Mouse (Mus musculus) forebrain, embryonic 16.5 days (tissue): ENCODE results near the gene Itpr2. TPM values are rescaled to one million over a fixed set of nuclear protein-coding genes. Genes with fewer than 3 reads are reported as not detected.
A peak's percentile ranks its signal among the peaks of the same experiment; 100 is the strongest.

Source experiments
- ATAC-seq: fragments of 200-750 bp; cut with Nextera tagmentation; 2 replicates; pipeline ENCODE4 v1.8.0; 2017; ENCODE audit warnings: mild to moderate bottlenecking, moderate library complexity
- H3K27ac ChIP-seq: fragments of 300-500 bp; sonication (generic); 2 replicates; pipeline ENCODE4 v1.5.1; 2014; ENCODE audit warnings: low read length, control low read depth
- H3K27me3 ChIP-seq: fragments of 300-500 bp; sonication (generic); replicated peaks from 2 replicates; pipeline ENCODE4 v1.6.1; 2014; ENCODE audit warnings: low read length; ENCODE audit not compliant: control insufficient read depth, insufficient read depth
- H3K36me3 ChIP-seq: fragments of 300-500 bp; sonication (generic); 2 replicates; pipeline ENCODE4 v1.6.1; 2014; ENCODE audit not compliant: control insufficient read depth, insufficient read depth
- H3K4me1 ChIP-seq: fragments of 300-500 bp; sonication (generic); replicated peaks from 2 replicates; pipeline ENCODE4 v1.6.1; 2014; ENCODE audit warnings: low read length; ENCODE audit not compliant: control insufficient read depth, insufficient read depth
- H3K4me2 ChIP-seq: fragments of 300-500 bp; sonication (generic); 2 replicates; pipeline ENCODE4 v1.6.1; 2014; ENCODE audit warnings: mild to moderate bottlenecking, low read length, control low read depth
- H3K4me3 ChIP-seq: fragments of 300-500 bp; sonication (generic); replicated peaks from 2 replicates; pipeline ENCODE4 v1.5.1; 2014; ENCODE audit warnings: mild to moderate bottlenecking, low read length, control low read depth
- H3K9ac ChIP-seq: fragments of 300-500 bp; sonication (generic); replicated peaks from 2 replicates; pipeline ENCODE4 v1.6.1; 2014; ENCODE audit warnings: low read depth, low read length, control low read depth
- H3K9me3 ChIP-seq: fragments of 300-500 bp; sonication (generic); 2 replicates; pipeline ENCODE4 v1.6.1; 2016; ENCODE audit warnings: low read length; ENCODE audit not compliant: control insufficient read depth
- WGBS: fragments of 180-500 bp; shearing (Covaris S2); extraction: QIAGEN DNeasy Blood & Tissue Kit; methylation state at CpG from one replicate; pipeline ENCODE4 v1.1.7; 2014; 5-methylcytosine and 5-hydroxymethylcytosine counted together
- polyA plus RNA-seq: library from polyadenylated mRNA; unstranded; fragments of >200 nt; fragmentation: Nextera tagmentation; extraction: Ambion mirVana; gene quantifications from 2 replicates; pipeline ENCODE4 v1.2.1, GENCODE M21; 2015

Gene Itpr2
- 4.7 and 6.1 TPM in 2 replicates for polyA plus RNA-seq

DNA sequence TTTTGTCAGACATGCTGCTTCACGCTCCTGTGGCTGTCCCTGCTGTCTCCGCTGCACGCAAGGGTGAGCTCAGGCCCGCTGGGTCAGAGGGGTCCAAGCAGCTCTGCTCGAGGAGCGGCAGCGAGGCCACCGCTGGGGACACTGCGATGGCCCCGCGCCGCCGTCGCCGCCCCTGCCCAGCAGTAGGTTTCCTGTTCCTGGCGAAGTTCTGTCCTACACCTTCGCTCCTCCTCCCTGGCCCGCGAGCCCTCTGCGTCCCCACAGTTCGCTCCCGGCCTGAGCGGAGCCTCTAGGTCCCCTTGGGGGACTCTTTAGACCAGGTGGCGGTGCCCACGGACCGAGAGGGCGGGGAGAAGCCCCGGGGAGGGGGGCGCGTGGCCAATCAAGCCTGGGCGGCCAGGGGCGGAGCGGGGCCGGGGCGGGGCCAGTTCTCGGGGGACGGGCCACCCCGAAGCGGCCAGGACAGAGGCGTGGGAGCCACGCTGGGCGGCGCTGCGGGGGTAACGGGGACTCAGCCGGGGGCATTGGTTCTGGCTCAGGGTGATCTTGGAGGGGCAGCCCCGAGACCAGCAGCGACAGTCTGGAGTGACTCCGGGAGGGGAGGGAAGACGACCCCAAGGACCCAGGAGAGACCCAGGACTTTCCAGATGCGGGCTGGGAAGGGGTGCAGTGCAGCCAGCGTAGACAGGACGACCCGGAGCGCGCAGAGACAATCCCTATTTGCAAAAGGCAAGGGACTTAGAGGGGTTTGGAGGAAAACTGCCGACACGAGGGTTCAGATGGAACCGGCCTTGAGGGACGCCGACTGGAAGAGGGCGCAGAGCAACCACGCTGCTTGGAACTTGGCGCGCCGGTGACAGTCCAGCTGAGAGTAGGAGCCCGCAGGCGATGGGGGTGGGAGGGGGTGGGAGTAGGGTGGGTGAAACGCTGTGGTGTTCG lies at the start of gene Itpr2:
TSS of gene Itpr2 (minus strand) at position 358 of the 939 bp plus-strand sequence.
- Histone ChIP-seq H3K27me3 (peaks cover 13% of the 10 kb centered on the region; the same call in 1 of the 2 replicates), H3K27ac (no peak within 1 kb of the TSS), H3K4me2 (peak within 1 kb of the TSS; percentile 78), H3K4me1 (peaks cover 16% of the 10 kb centered on the region), H3K4me3 (peak within 1 kb of the TSS; percentile 54), H3K9ac (peak within 1 kb of the TSS; percentile 46), H3K9me3 (no peaks in the 10 kb centered on the region), H3K36me3 (no peaks in the 10 kb centered on the region)
- 1% methylated on average over 70 of the region's 70 CpGs for WGBS
- ATAC-seq: peak; percentile 94

DNA sequence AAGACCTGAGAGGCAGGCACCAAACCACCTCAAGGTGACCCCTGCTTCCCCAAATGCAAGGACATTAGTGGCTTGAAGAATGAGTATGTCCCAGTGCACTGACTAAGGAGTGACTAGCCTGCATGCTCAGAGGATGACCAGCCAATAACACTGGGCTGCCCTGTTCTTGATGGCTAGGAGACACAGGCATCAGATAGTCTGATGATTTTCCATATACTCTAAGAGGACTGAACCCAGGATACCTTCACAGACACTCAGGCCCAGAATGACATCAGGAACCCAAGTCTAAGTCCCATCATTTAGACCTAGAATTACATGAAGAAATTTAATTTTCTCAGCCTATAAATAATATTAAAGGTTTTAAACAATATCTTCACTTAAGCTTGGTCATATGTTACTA lies 49.3 kb upstream of the Itpr2 start:
- no peaks in the 10 kb centered on the region for H3K27me3 ChIP-seq
- no peak overlapping the region for H3K4me2 ChIP-seq
- H3K4me3 ChIP-seq: no peak overlapping the region
- H3K9me3 ChIP-seq: no peaks in the 10 kb centered on the region
- H3K36me3 ChIP-seq: peaks cover 48% of the 10 kb centered on the region
- ATAC-seq: no peak
- no peak overlapping the region for H3K9ac ChIP-seq
- H3K27ac ChIP-seq: no peak overlapping the region
- H3K4me1 ChIP-seq: no peaks in the 10 kb centered on the region

GRCm38 (mm10) chr6:146550421-146550820 lies 48.4 kb upstream of the Itpr2 start:
- no peak overlapping the region for H3K27ac ChIP-seq
- no peak overlapping the region for H3K4me3 ChIP-seq
- no peaks in the 10 kb centered on the region for H3K27me3 ChIP-seq
- peaks cover 47% of the 10 kb centered on the region for H3K36me3 ChIP-seq
- H3K9me3 ChIP-seq: no peaks in the 10 kb centered on the region
- WGBS: 87% methylated on average over 2 of the region's 2 CpGs
- H3K4me1 ChIP-seq: no peaks in the 10 kb centered on the region
- no peak overlapping the region for H3K9ac ChIP-seq
- no peak overlapping the region for H3K4me2 ChIP-seq
- no peak for ATAC-seq

- Histone ChIP-seq H3K4me3 (no peak overlapping the region), H3K27ac (no peak overlapping the region), H3K4me2 (no peak overlapping the region), H3K27me3 (no peaks in the 10 kb centered on the region), H3K36me3 (peaks cover 20% of the 10 kb centered on the region), H3K4me1 (no peaks in the 10 kb centered on the region), H3K9ac (no peak overlapping the region), H3K9me3 (no peaks in the 10 kb centered on the region)
- no peak for ATAC-seq
- 82% methylated on average over 5 of the region's 5 CpGs for WGBS
Observed at GRCm38 (mm10) chr6:146545289-146545865, 43.4 kb upstream of the Itpr2 start.

DNA sequence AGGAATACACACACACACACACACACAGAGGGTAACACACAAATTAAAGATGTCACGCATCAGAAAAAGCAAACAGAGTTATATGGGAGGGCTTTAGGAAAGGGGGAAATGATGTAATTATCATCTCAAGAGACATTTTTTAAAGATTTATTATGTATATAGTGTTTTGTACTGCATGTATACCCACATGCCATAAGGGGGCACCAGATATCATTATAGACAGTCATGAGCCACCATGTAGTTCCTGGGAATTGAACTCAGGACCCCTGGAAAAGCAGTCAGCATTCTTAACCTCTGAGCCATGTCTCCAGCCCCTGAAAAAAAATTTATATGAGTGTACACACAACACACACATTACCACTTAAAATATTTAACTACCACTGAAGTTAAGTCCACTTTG lies 42.6 kb upstream of the Itpr2 start:
- H3K36me3 ChIP-seq: peaks cover 16% of the 10 kb centered on the region
- no peak overlapping the region for H3K9ac ChIP-seq
- no peak for ATAC-seq
- 85% methylated on average over 1 of the region's 1 CpGs for WGBS
- H3K4me2 ChIP-seq: no peak overlapping the region
- no peaks in the 10 kb centered on the region for H3K4me1 ChIP-seq
- H3K9me3 ChIP-seq: no peaks in the 10 kb centered on the region
- H3K4me3 ChIP-seq: no peak overlapping the region
- no peak overlapping the region for H3K27ac ChIP-seq
- H3K27me3 ChIP-seq: no peaks in the 10 kb centered on the region

- no peak for ATAC-seq
Observed at GRCm38 (mm10) chr6:146540386-146540785, 38.4 kb upstream of the Itpr2 start.

DNA sequence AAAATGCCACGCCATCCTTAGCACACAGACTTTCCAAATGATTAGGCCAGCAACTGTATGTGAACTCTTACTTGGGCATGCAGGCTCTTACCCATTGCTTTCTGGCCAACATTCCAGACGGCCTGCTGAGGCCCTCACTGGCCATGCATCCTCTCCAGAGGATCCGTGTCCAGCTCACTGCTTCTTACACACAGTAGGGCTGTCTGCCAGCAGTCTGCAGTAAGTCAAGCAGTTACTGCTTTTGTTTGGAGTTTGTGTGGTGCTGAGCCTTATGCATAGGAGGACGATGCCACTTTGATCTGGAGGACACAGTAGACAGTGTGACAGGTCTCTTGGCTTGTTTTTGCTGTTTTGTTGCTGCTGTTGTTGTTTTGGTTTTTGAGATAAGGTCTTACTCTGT lies 36.6 kb upstream of the Itpr2 start:
- no peak for ATAC-seq
- Histone ChIP-seq H3K9ac (no peak overlapping the region), H3K36me3 (no peaks in the 10 kb centered on the region), H3K4me1 (no peaks in the 10 kb centered on the region), H3K4me2 (no peak overlapping the region), H3K9me3 (no peaks in the 10 kb centered on the region), H3K27ac (no peak overlapping the region), H3K4me3 (no peak overlapping the region), H3K27me3 (no peaks in the 10 kb centered on the region)
- 59% methylated on average over 4 of the region's 4 CpGs for WGBS

More at GRCm38 (mm10) chr6:146540386-146540785, 38.4 kb upstream of the Itpr2 start:
- Histone ChIP-seq H3K4me3 (no peak overlapping the region), H3K9me3 (no peaks in the 10 kb centered on the region), H3K36me3 (no peaks in the 10 kb centered on the region), H3K4me1 (no peaks in the 10 kb centered on the region), H3K4me2 (no peak overlapping the region), H3K27ac (no peak overlapping the region), H3K27me3 (no peaks in the 10 kb centered on the region), H3K9ac (no peak overlapping the region)
- WGBS: 84% methylated on average over 3 of the region's 3 CpGs

GRCm38 (mm10) chr6:146538071-146538470 lies 36.0 kb upstream of the Itpr2 start:
- no peak overlapping the region for H3K4me2 ChIP-seq
- H3K4me3 ChIP-seq: no peak overlapping the region
- no peak overlapping the region for H3K27ac ChIP-seq
- H3K9ac ChIP-seq: no peak overlapping the region
- H3K4me1 ChIP-seq: no peaks in the 10 kb centered on the region
- H3K36me3 ChIP-seq: no peaks in the 10 kb centered on the region
- no peak for ATAC-seq
- H3K27me3 ChIP-seq: no peaks in the 10 kb centered on the region
- 60% methylated on average over 2 of the region's 2 CpGs for WGBS
- H3K9me3 ChIP-seq: no peaks in the 10 kb centered on the region

DNA sequence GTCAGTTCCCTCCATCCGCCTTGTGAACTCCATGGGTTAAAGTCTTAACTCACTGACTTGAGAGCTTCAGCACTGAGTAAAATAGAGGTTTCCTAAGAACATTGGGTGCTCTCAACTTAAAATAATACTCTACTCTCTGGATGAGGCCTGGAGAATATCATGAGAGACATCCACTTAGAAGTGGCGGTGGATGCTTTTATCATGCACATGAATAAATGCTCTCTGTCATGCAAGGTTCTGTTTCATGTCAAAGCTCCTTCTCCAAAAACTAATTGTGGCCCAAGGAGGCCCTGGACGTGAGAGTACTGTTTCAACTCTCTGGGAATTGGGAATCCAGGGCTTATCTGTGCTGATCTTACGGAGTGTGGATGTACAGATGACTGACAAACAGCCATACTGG lies 35.1 kb upstream of the Itpr2 start:
- WGBS: 96% methylated on average over 4 of the region's 4 CpGs
- H3K4me3 ChIP-seq: no peak overlapping the region

More for the DNA sequence above, 35.1 kb upstream of the Itpr2 start:
- H3K4me2 ChIP-seq: no peak overlapping the region
- no peak overlapping the region for H3K27ac ChIP-seq
- ATAC-seq: no peak
- no peaks in the 10 kb centered on the region for H3K36me3 ChIP-seq
- no peak overlapping the region for H3K9ac ChIP-seq
- no peaks in the 10 kb centered on the region for H3K27me3 ChIP-seq
- no peaks in the 10 kb centered on the region for H3K4me1 ChIP-seq
- H3K9me3 ChIP-seq: no peaks in the 10 kb centered on the region
